9 mouse cellular contexts compared by ENCODE assay signal in genomic region chr13:40723598-40723920, GRCm38 (mm10). TPM values are rescaled to one million over a fixed set of nuclear protein-coding genes. Genes with fewer than 3 reads are reported as not detected.
DNase-seq lines count a peak whose midpoint lies in the region; ATAC-seq and TF ChIP-seq lines count a peak whose summit lies in the region.
"Had no signal": no experiment of that assay in that cellular context is flagged by ENCODE, and none has a peak within 500 bp of the region (broad histone marks: within the 10 kb centered on the region; RNA-seq: fewer than 3 reads in every experiment).

No protein-coding gene starts in this region.

- no peak for DNase-seq in kidney, adult 9 months
- DNase-seq in embryonic facial prominence, embryonic 11.5 days (ENCODE audit: low spot score): no peak
- DNase-seq in intestine, embryonic 14.5 days (ENCODE audit: low spot score): no peak
- no peak for DNase-seq in midbrain, postnatal 0 days (ENCODE audit: low spot score)
- DNase-seq in cerebellum, adult 11 months: no peak
- no peak for DNase-seq in gastrocnemius, postnatal 10 days
- DNase-seq in right cerebral cortex, adult 18-20 months: no peak
- DNase-seq: cerebellum, postnatal 14 days had no signal

- peaks cover 84% of the 10 kb centered on the region for H3K27me3 ChIP-seq in kidney, embryonic 16.5 days (ENCODE audit: insufficient read depth, low read length)
- peaks cover 3% of the 10 kb centered on the region; the same call in 1 of the 2 replicates for H3K27me3 ChIP-seq in embryonic facial prominence, embryonic 11.5 days (ENCODE audit: control insufficient read depth, insufficient read depth, low read length)
- peaks cover 86% of the 10 kb centered on the region for H3K27me3 ChIP-seq in intestine, embryonic 14.5 days (replicated peaks; ENCODE audit: control insufficient read depth, insufficient read depth, low read length)
- peaks cover 67% of the 10 kb centered on the region for H3K27me3 ChIP-seq in midbrain, postnatal 0 days (ENCODE audit: insufficient read depth, low read length)

- H3K27ac ChIP-seq in kidney, embryonic 16.5 days (ENCODE audit: low read length): peak overlapping the region; percentile 60
- H3K27ac ChIP-seq in embryonic facial prominence, embryonic 11.5 days (replicated peaks; ENCODE audit: low read depth, low read length): peak overlapping the region; percentile 78
- no peak overlapping the region for H3K27ac ChIP-seq in intestine, embryonic 14.5 days (ENCODE audit: low read depth)
- peak overlapping the region; percentile 39; the same call in 1 of the 2 replicates for H3K27ac ChIP-seq in midbrain, postnatal 0 days (ENCODE audit: low read depth, low read length)

- WGBS in kidney, embryonic 16.5 days: 9% methylated on average over 5 of the region's 5 CpGs
- WGBS in embryonic facial prominence, embryonic 11.5 days: 9% methylated on average over 5 of the region's 5 CpGs
- 19% methylated on average over 5 of the region's 5 CpGs for WGBS in intestine, embryonic 14.5 days
- WGBS in midbrain, postnatal 0 days: 6% methylated on average over 5 of the region's 5 CpGs

- peak overlapping the region; percentile 58 for H3K4me3 ChIP-seq in kidney, embryonic 16.5 days (ENCODE audit: low read length)
- peak overlapping the region; percentile 54 for H3K4me3 ChIP-seq in embryonic facial prominence, embryonic 11.5 days (ENCODE audit: low read depth, low read length)
- peak overlapping the region; percentile 55 for H3K4me3 ChIP-seq in intestine, embryonic 14.5 days (ENCODE audit: low read depth, low read length)
- H3K4me3 ChIP-seq in midbrain, postnatal 0 days (ENCODE audit: low read depth, low read length): peak overlapping the region; percentile 49

- no peak for TF ChIP-seq CTCF in midbrain, postnatal 0 days (IDR thresholded peaks at IDR 0.05)

- no peaks in the 10 kb centered on the region for H3K36me3 ChIP-seq in kidney, embryonic 16.5 days (ENCODE audit: insufficient read depth, low read length)
- no peaks in the 10 kb centered on the region for H3K36me3 ChIP-seq in embryonic facial prominence, embryonic 11.5 days (replicated peaks; ENCODE audit: control insufficient read depth, insufficient read depth, low read depth, low read length)
- no peaks in the 10 kb centered on the region for H3K36me3 ChIP-seq in intestine, embryonic 14.5 days (ENCODE audit: control insufficient read depth, insufficient read depth, low read length)
- no peaks in the 10 kb centered on the region for H3K36me3 ChIP-seq in midbrain, postnatal 0 days (ENCODE audit: insufficient read depth, low read length)

- no peak for ATAC-seq in kidney, embryonic 16.5 days (ENCODE audit: low FRiP score, low TSS enrichment)
- ATAC-seq in embryonic facial prominence, embryonic 11.5 days (replicated peaks; ENCODE audit: insufficient number of reproducible peaks, low FRiP score, low TSS enrichment, low read depth): no peak
- no peak for ATAC-seq in intestine, embryonic 14.5 days (replicated peaks; ENCODE audit: low FRiP score, low TSS enrichment, low read depth)
- no peak; the same call in 1 of the 2 replicates for ATAC-seq in midbrain, postnatal 0 days (ENCODE audit: low FRiP score)

- H3K4me1 ChIP-seq in kidney, embryonic 16.5 days (ENCODE audit: insufficient read depth, low read length): peaks cover 9% of the 10 kb centered on the region; the same call in 1 of the 2 replicates
- no peaks in the 10 kb centered on the region for H3K4me1 ChIP-seq in embryonic facial prominence, embryonic 11.5 days (ENCODE audit: control insufficient read depth, insufficient read depth, low read length)
- H3K4me1 ChIP-seq in intestine, embryonic 14.5 days (replicated peaks; ENCODE audit: control insufficient read depth, insufficient read depth, low read length): 0 out of 2 replicates have a peak, but pooled peaks cover 4% of the 10 kb centered on the region
- no peaks in the 10 kb centered on the region for H3K4me1 ChIP-seq in midbrain, postnatal 0 days (ENCODE audit: insufficient read depth, low read length)

- H3K9ac ChIP-seq in kidney, embryonic 16.5 days (replicated peaks; ENCODE audit: low read length): peak overlapping the region; percentile 55
- H3K9ac ChIP-seq in embryonic facial prominence, embryonic 11.5 days (replicated peaks; ENCODE audit: low read length): peak overlapping the region; percentile 48
- H3K9ac ChIP-seq in intestine, embryonic 14.5 days (ENCODE audit: low read length): no peak overlapping the region
- H3K9ac ChIP-seq in midbrain, postnatal 0 days (replicated peaks; ENCODE audit: low read length, poor library complexity, severe bottlenecking): no peak overlapping the region

- H3K4me2 ChIP-seq in kidney, embryonic 16.5 days (replicated peaks; ENCODE audit: low read depth, low read length): peak overlapping the region; percentile 80
- peak overlapping the region; percentile 87 for H3K4me2 ChIP-seq in embryonic facial prominence, embryonic 11.5 days (ENCODE audit: low read depth, low read length)
- peak overlapping the region; percentile 84 for H3K4me2 ChIP-seq in intestine, embryonic 14.5 days (ENCODE audit: low read length)
- peak overlapping the region; percentile 81 for H3K4me2 ChIP-seq in midbrain, postnatal 0 days (ENCODE audit: low read depth, low read length, poor library complexity, severe bottlenecking)

- H3K9me3 ChIP-seq in kidney, embryonic 16.5 days (ENCODE audit: low read length): no peaks in the 10 kb centered on the region
- no peaks in the 10 kb centered on the region for H3K9me3 ChIP-seq in embryonic facial prominence, embryonic 11.5 days (replicated peaks; ENCODE audit: control insufficient read depth, low read length)
- H3K9me3 ChIP-seq in intestine, embryonic 14.5 days (ENCODE audit: control insufficient read depth, low read length): no peaks in the 10 kb centered on the region
- no peaks in the 10 kb centered on the region for H3K9me3 ChIP-seq in midbrain, postnatal 0 days (ENCODE audit: low read length)

RNA-seq across cellular contexts. Expression of gene Tfap2a, which starts 14.6 kb away (rescaled TPM):
- 2.4 and 3.2 TPM in 2 replicates for polyA plus RNA-seq in kidney, embryonic 16.5 days (2015; fragmentation: Nextera tagmentation; extraction: Ambion mirVana)
- polyA plus RNA-seq in embryonic facial prominence, embryonic 11.5 days (2014; fragmentation: Nextera tagmentation; extraction: Ambion mirVana): 7.7 and 8.4 TPM in 2 replicates
- 0.31 and 0.32 TPM in 2 replicates for polyA plus RNA-seq in intestine, embryonic 14.5 days (2014; fragmentation: Nextera tagmentation; extraction: Ambion mirVana)
- total RNA-seq in midbrain, postnatal 0 days (2014; rRNA removed): 1.3 and 4.0 TPM in 2 replicates
- polyA plus RNA-seq in midbrain, postnatal 0 days (2015; fragmentation: Nextera tagmentation; extraction: Ambion mirVana): 1.3 and 2.0 TPM in 2 replicates
- total RNA-seq in gastrocnemius, postnatal 10 days (2021): under 1 TPM; 0.16 to 0.29 TPM

Comparison
In these comparisons a context has a peak if more than half of its experiments do, and no peak if none do; other contexts are left out.
1. H3K9ac ChIP-seq: peak in kidney, embryonic 16.5 days (single experiment) and embryonic facial prominence, embryonic 11.5 days (single experiment); none in intestine, embryonic 14.5 days (single experiment) and midbrain, postnatal 0 days (single experiment).
2. Peak in every context shown above with its lines, with median percentiles within 50 percentile points of each other: H3K4me2 ChIP-seq and H3K4me3 ChIP-seq.